Mouse (Mus musculus) forebrain, embryonic 16.5 days (tissue): ENCODE results near the gene Pknox2. TPM values are rescaled to one million over a fixed set of nuclear protein-coding genes. Genes with fewer than 3 reads are reported as not detected.

Experiments
- ATAC-seq: fragments of 200-750 bp; cut with Nextera tagmentation; 2 replicates; pipeline ENCODE4 v1.8.0; 2017; ENCODE audit warnings: mild to moderate bottlenecking, moderate library complexity
- H3K27ac ChIP-seq: fragments of 300-500 bp; sonication (generic); 2 replicates; pipeline ENCODE4 v1.5.1; 2014; ENCODE audit warnings: low read length, control low read depth
- H3K27me3 ChIP-seq: fragments of 300-500 bp; sonication (generic); replicated peaks from 2 replicates; pipeline ENCODE4 v1.6.1; 2014; ENCODE audit warnings: low read length; ENCODE audit not compliant: control insufficient read depth, insufficient read depth
- H3K36me3 ChIP-seq: fragments of 300-500 bp; sonication (generic); 2 replicates; pipeline ENCODE4 v1.6.1; 2014; ENCODE audit not compliant: control insufficient read depth, insufficient read depth
- H3K4me1 ChIP-seq: fragments of 300-500 bp; sonication (generic); replicated peaks from 2 replicates; pipeline ENCODE4 v1.6.1; 2014; ENCODE audit warnings: low read length; ENCODE audit not compliant: control insufficient read depth, insufficient read depth
- H3K4me2 ChIP-seq: fragments of 300-500 bp; sonication (generic); 2 replicates; pipeline ENCODE4 v1.6.1; 2014; ENCODE audit warnings: mild to moderate bottlenecking, low read length, control low read depth
- H3K4me3 ChIP-seq: fragments of 300-500 bp; sonication (generic); replicated peaks from 2 replicates; pipeline ENCODE4 v1.5.1; 2014; ENCODE audit warnings: mild to moderate bottlenecking, low read length, control low read depth
- H3K9ac ChIP-seq: fragments of 300-500 bp; sonication (generic); replicated peaks from 2 replicates; pipeline ENCODE4 v1.6.1; 2014; ENCODE audit warnings: low read depth, low read length, control low read depth
- H3K9me3 ChIP-seq: fragments of 300-500 bp; sonication (generic); 2 replicates; pipeline ENCODE4 v1.6.1; 2016; ENCODE audit warnings: low read length; ENCODE audit not compliant: control insufficient read depth
- WGBS: fragments of 180-500 bp; shearing (Covaris S2); extraction: QIAGEN DNeasy Blood & Tissue Kit; methylation state at CpG from one replicate; pipeline ENCODE4 v1.1.7; 2014; 5-methylcytosine and 5-hydroxymethylcytosine counted together
- polyA plus RNA-seq: library from polyadenylated mRNA; unstranded; fragments of >200 nt; fragmentation: Nextera tagmentation; extraction: Ambion mirVana; gene quantifications from 2 replicates; pipeline ENCODE4 v1.2.1, GENCODE M21; 2015

Gene Pknox2
- polyA plus RNA-seq, 1 experiment from 2014 or later, result 26.9 TPM

GRCm38 (mm10) chr9:36933813-36934493 lies 213.3 kb downstream of the Pknox2 start:
- no peaks in the 10 kb centered on the region for H3K36me3 ChIP-seq
- H3K4me1 ChIP-seq, result peaks cover 14% of the 10 kb centered on the region
- H3K27me3 ChIP-seq, result no peaks in the 10 kb centered on the region
- 24% methylated on average over 16 of the region's 16 CpGs for WGBS
- ATAC-seq, result peak; percentile 92
- no peak overlapping the region; the same call in 1 of the 2 replicates for H3K4me3 ChIP-seq
- H3K9me3 ChIP-seq, result no peaks in the 10 kb centered on the region; the same call in 1 of the 2 replicates
- peak overlapping the region; percentile 36 for H3K4me2 ChIP-seq
- H3K27ac ChIP-seq, result no peak overlapping the region
- H3K9ac ChIP-seq, result peak overlapping the region; percentile 23; the same call in 1 of the 2 replicates

- no peak overlapping the region for H3K4me2 ChIP-seq
- no peak overlapping the region for H3K9ac ChIP-seq
- H3K36me3 ChIP-seq, result no peaks in the 10 kb centered on the region
- H3K27me3 ChIP-seq, result no peaks in the 10 kb centered on the region
- no peak overlapping the region for H3K27ac ChIP-seq
- peaks cover 7% of the 10 kb centered on the region for H3K4me1 ChIP-seq
- WGBS, result 71% methylated on average over 12 of the region's 12 CpGs
- ATAC-seq, result peak; percentile 6
- H3K9me3 ChIP-seq, result no peaks in the 10 kb centered on the region; the same call in 1 of the 2 replicates
- no peak overlapping the region for H3K4me3 ChIP-seq
Measured at GRCm38 (mm10) chr9:36932950-36933812, 214.0 kb downstream of the Pknox2 start.

GRCm38 (mm10) chr9:36931657-36932056 lies 215.6 kb downstream of the Pknox2 start:
- no peak overlapping the region for H3K9ac ChIP-seq
- H3K27ac ChIP-seq, result no peak overlapping the region
- no peaks in the 10 kb centered on the region for H3K36me3 ChIP-seq
- no peaks in the 10 kb centered on the region for H3K27me3 ChIP-seq
- H3K4me2 ChIP-seq, result no peak overlapping the region
- no peaks in the 10 kb centered on the region; the same call in 1 of the 2 replicates for H3K9me3 ChIP-seq
- peaks cover 7% of the 10 kb centered on the region for H3K4me1 ChIP-seq
- no peak for ATAC-seq
- WGBS, result 84% methylated on average over 4 of the region's 4 CpGs
- no peak overlapping the region for H3K4me3 ChIP-seq

GRCm38 (mm10) chr9:36923753-36924152 lies 223.5 kb downstream of the Pknox2 start:
- ATAC-seq, result no peak
- Histone ChIP-seq H3K4me2 (no peak overlapping the region), H3K9ac (no peak overlapping the region), H3K36me3 (no peaks in the 10 kb centered on the region), H3K4me1 (peaks cover 23% of the 10 kb centered on the region), H3K9me3 (no peaks in the 10 kb centered on the region), H3K27ac (no peak overlapping the region), H3K4me3 (no peak overlapping the region), H3K27me3 (no peaks in the 10 kb centered on the region)
- WGBS, result 93% methylated on average over 5 of the region's 5 CpGs

GRCm38 (mm10) chr9:36921718-36922415 lies 225.3 kb downstream of the Pknox2 start:
- H3K27ac ChIP-seq, result peak overlapping the region; percentile 80
- no peaks in the 10 kb centered on the region for H3K27me3 ChIP-seq
- H3K4me3 ChIP-seq, result no peak overlapping the region
- H3K9ac ChIP-seq, result 0 out of 2 replicates have a peak overlapping the region, but pooled peaks have one; percentile 3
- H3K4me1 ChIP-seq, result peaks cover 24% of the 10 kb centered on the region
- H3K36me3 ChIP-seq, result no peaks in the 10 kb centered on the region
- WGBS, result 15% methylated on average over 13 of the region's 13 CpGs
- ATAC-seq, result peak; percentile 79
- H3K9me3 ChIP-seq, result no peaks in the 10 kb centered on the region
- no peak overlapping the region for H3K4me2 ChIP-seq

- Histone ChIP-seq H3K36me3 (no peaks in the 10 kb centered on the region), H3K4me3 (no peak overlapping the region), H3K4me2 (no peak overlapping the region), H3K27me3 (no peaks in the 10 kb centered on the region), H3K4me1 (peaks cover 28% of the 10 kb centered on the region), H3K27ac (no peak overlapping the region; the same call in 1 of the 2 replicates), H3K9me3 (no peaks in the 10 kb centered on the region), H3K9ac (no peak overlapping the region)
- 36% methylated on average over 4 of the region's 4 CpGs for WGBS
- no peak for ATAC-seq
Measured at GRCm38 (mm10) chr9:36919472-36919871, 227.7 kb downstream of the Pknox2 start.

- no peak overlapping the region for H3K4me2 ChIP-seq
- no peaks in the 10 kb centered on the region for H3K27me3 ChIP-seq
- no peaks in the 10 kb centered on the region for H3K36me3 ChIP-seq
- no peak for ATAC-seq
- H3K27ac ChIP-seq, result no peak overlapping the region
- H3K4me3 ChIP-seq, result no peak overlapping the region
- H3K9me3 ChIP-seq, result no peaks in the 10 kb centered on the region
- peaks cover 28% of the 10 kb centered on the region for H3K4me1 ChIP-seq
- WGBS, result 66% methylated on average over 3 of the region's 3 CpGs
- H3K9ac ChIP-seq, result no peak overlapping the region
Measured at GRCm38 (mm10) chr9:36918582-36918981, 228.6 kb downstream of the Pknox2 start.

GRCm38 (mm10) chr9:36916915-36917314 lies 230.3 kb downstream of the Pknox2 start:
- no peak overlapping the region for H3K4me3 ChIP-seq
- no peak overlapping the region for H3K4me2 ChIP-seq
- H3K9me3 ChIP-seq, result no peaks in the 10 kb centered on the region
- no peak overlapping the region for H3K27ac ChIP-seq
- no peaks in the 10 kb centered on the region for H3K36me3 ChIP-seq
- H3K27me3 ChIP-seq, result no peaks in the 10 kb centered on the region
- H3K4me1 ChIP-seq, result peaks cover 20% of the 10 kb centered on the region
- H3K9ac ChIP-seq, result no peak overlapping the region
- 57% methylated on average over 5 of the region's 5 CpGs for WGBS
- ATAC-seq, result 0 out of 2 replicates have a peak, but pooled peaks have one; percentile 5

GRCm38 (mm10) chr9:36916362-36916761 lies 230.8 kb downstream of the Pknox2 start:
- Histone ChIP-seq H3K9ac (no peak overlapping the region), H3K4me3 (no peak overlapping the region), H3K9me3 (no peaks in the 10 kb centered on the region), H3K27me3 (no peaks in the 10 kb centered on the region), H3K4me2 (no peak overlapping the region), H3K27ac (no peak overlapping the region), H3K4me1 (peaks cover 14% of the 10 kb centered on the region), H3K36me3 (no peaks in the 10 kb centered on the region)
- ATAC-seq, result peak; percentile 72
- 5% methylated on average over 6 of the region's 6 CpGs for WGBS
